Mouse (Mus musculus): ENCODE results near the gene Aldh3b1.

Aldh3b1 gene

GRCm38 (mm10) chr19:3942986-3943735 is 13.6 kb upstream of the Aldh3b1 start:
- DNase-seq (ENCODE audit: low spot score in 2 of 2), result no peak

GRCm38 (mm10) chr19:3942315-3942714 is 12.7 kb upstream of the Aldh3b1 start:
- DNase-seq (ENCODE audit: low spot score in 2 of 2), result no peak

- DNase-seq (ENCODE audit: low spot score in 2 of 2), result peak; percentile 70
Measured at GRCm38 (mm10) chr19:3935896-3936850, 6.6 kb upstream of the Aldh3b1 start.

- peak; percentile 62 to 67 for DNase-seq (ENCODE audit: low spot score in 2 of 2)
Measured at GRCm38 (mm10) chr19:3935032-3935895, 5.7 kb upstream of the Aldh3b1 start, which contains the start of gene Unc93b1. Unc93b1 (plus strand) TSS chr19:3935186.

GRCm38 (mm10) chr19:3931716-3932115 is 2.1 kb upstream of the Aldh3b1 start:
- no peak for DNase-seq (ENCODE audit: low spot score in 2 of 2)

- DNase-seq (ENCODE audit: low spot score in 2 of 2), result no peak
Measured at GRCm38 (mm10) chr19:3930262-3931057, 852 bp upstream of the Aldh3b1 start.

- DNase-seq (ENCODE audit: low spot score in 2 of 2), result no peak
Measured at GRCm38 (mm10) chr19:3928779-3929178, 829 bp downstream of the Aldh3b1 start.

GRCm38 (mm10) chr19:3927989-3928388 is 1.6 kb downstream of the Aldh3b1 start:
- DNase-seq (ENCODE audit: low spot score in 2 of 2), result no peak

- DNase-seq (ENCODE audit: low spot score in 2 of 2), result no peak
Measured at GRCm38 (mm10) chr19:3926685-3927084, 2.9 kb downstream of the Aldh3b1 start.

- DNase-seq (ENCODE audit: low spot score in 2 of 2), result no peak
Measured at GRCm38 (mm10) chr19:3926279-3926678, 3.3 kb downstream of the Aldh3b1 start.

- no peak for DNase-seq (ENCODE audit: low spot score in 2 of 2)
Measured at GRCm38 (mm10) chr19:3925859-3926258, 3.7 kb downstream of the Aldh3b1 start.

- DNase-seq (ENCODE audit: low spot score in 2 of 2), result no peak
Measured at GRCm38 (mm10) chr19:3924868-3925267, 4.7 kb downstream of the Aldh3b1 start.

- no peak for DNase-seq (ENCODE audit: low spot score in 2 of 2)
Measured at GRCm38 (mm10) chr19:3924190-3924589, 5.4 kb downstream of the Aldh3b1 start.

GRCm38 (mm10) chr19:3923586-3923985 is 6.0 kb downstream of the Aldh3b1 start:
- no peak for DNase-seq (ENCODE audit: low spot score in 2 of 2)

GRCm38 (mm10) chr19:3922661-3923371 is 6.8 kb downstream of the Aldh3b1 start:
- DNase-seq (ENCODE audit: low spot score in 2 of 2), result no peak

- DNase-seq (ENCODE audit: low spot score in 2 of 2), result no peak
Measured at GRCm38 (mm10) chr19:3919928-3920327, 9.7 kb downstream of the Aldh3b1 start.

- no peak for DNase-seq (ENCODE audit: low spot score in 2 of 2)
Measured at GRCm38 (mm10) chr19:3916727-3917126, 12.9 kb downstream of the Aldh3b1 start.

- no peak for DNase-seq (ENCODE audit: low spot score in 2 of 2)
Measured at GRCm38 (mm10) chr19:3914535-3914934, 15.1 kb downstream of the Aldh3b1 start.

- no peak for DNase-seq (ENCODE audit: low spot score in 2 of 2)
Measured at GRCm38 (mm10) chr19:3913692-3914091, 15.9 kb downstream of the Aldh3b1 start.
